7 mouse cellular contexts compared by ENCODE assay signal in genomic region chrX:158042255-158043056, GRCm38 (mm10). TPM values are rescaled to one million over a fixed set of nuclear protein-coding genes. Genes with fewer than 3 reads are reported as not detected.
DNase-seq lines count a peak whose midpoint lies in the region; ATAC-seq and TF ChIP-seq lines count a peak whose summit lies in the region.

No protein-coding gene starts in this region.

- H3K4me3 ChIP-seq in lung, embryonic 14.5 days (ENCODE audit: low read depth, low read length), result peak overlapping the region; percentile 55
- peak overlapping the region; percentile 52 for H3K4me3 ChIP-seq in forebrain, embryonic 11.5 days (ENCODE audit: low read depth, low read length)
- peak overlapping the region; percentile 50 for H3K4me3 ChIP-seq in kidney, embryonic 14.5 days (ENCODE audit: low read length)
- H3K4me3 ChIP-seq in midbrain, embryonic 11.5 days (ENCODE audit: low read depth, low read length), result peak overlapping the region; percentile 44

- H3K9me3 ChIP-seq in lung, embryonic 14.5 days (ENCODE audit: low read depth, low read length), result no peaks in the 10 kb centered on the region
- H3K9me3 ChIP-seq in forebrain, embryonic 11.5 days (ENCODE audit: control insufficient read depth, low read length), result no peaks in the 10 kb centered on the region
- H3K9me3 ChIP-seq in kidney, embryonic 14.5 days (ENCODE audit: control insufficient read depth, low read length), result no peaks in the 10 kb centered on the region
- H3K9me3 ChIP-seq in midbrain, embryonic 11.5 days (ENCODE audit: control insufficient read depth, low read length), result no peaks in the 10 kb centered on the region

- no peaks in the 10 kb centered on the region for H3K36me3 ChIP-seq in lung, embryonic 14.5 days (ENCODE audit: insufficient read depth)
- no peaks in the 10 kb centered on the region for H3K36me3 ChIP-seq in forebrain, embryonic 11.5 days (ENCODE audit: control insufficient read depth, insufficient read depth, low read length)
- no peaks in the 10 kb centered on the region for H3K36me3 ChIP-seq in kidney, embryonic 14.5 days (ENCODE audit: control insufficient read depth, insufficient read depth, low read length)
- H3K36me3 ChIP-seq in midbrain, embryonic 11.5 days (ENCODE audit: control insufficient read depth, insufficient read depth, low read length), result no peaks in the 10 kb centered on the region

- H3K27ac ChIP-seq in lung, embryonic 14.5 days (ENCODE audit: low read depth), result peak overlapping the region; percentile 50; the same call in 1 of the 2 replicates
- no peak overlapping the region for H3K27ac ChIP-seq in forebrain, embryonic 11.5 days (ENCODE audit: low read depth, low read length)
- no peak overlapping the region for H3K27ac ChIP-seq in kidney, embryonic 14.5 days (ENCODE audit: low read depth, low read length)
- peak overlapping the region; percentile 40 for H3K27ac ChIP-seq in midbrain, embryonic 11.5 days (ENCODE audit: low read depth, low read length)

- no peaks in the 10 kb centered on the region for H3K4me1 ChIP-seq in lung, embryonic 14.5 days (ENCODE audit: insufficient read depth)
- H3K4me1 ChIP-seq in forebrain, embryonic 11.5 days (replicated peaks; ENCODE audit: control insufficient read depth, insufficient read depth, low read length), result no peaks in the 10 kb centered on the region
- H3K4me1 ChIP-seq in kidney, embryonic 14.5 days (ENCODE audit: control insufficient read depth, insufficient read depth, low read length), result no peaks in the 10 kb centered on the region
- H3K4me1 ChIP-seq in midbrain, embryonic 11.5 days (ENCODE audit: control insufficient read depth, insufficient read depth, low read length), result no peaks in the 10 kb centered on the region

- whole genome bisulfite sequencing in lung, embryonic 14.5 days, result 16% methylated on average over 53 of the region's 62 CpGs
- 22% methylated on average over 46 of the region's 62 CpGs for WGBS in forebrain, embryonic 11.5 days
- WGBS in kidney, embryonic 14.5 days, result 38% methylated on average over 57 of the region's 62 CpGs
- 20% methylated on average over 62 of the region's 62 CpGs for WGBS in midbrain, embryonic 11.5 days

- no peak for TF ChIP-seq CTCF in lung, embryonic 14.5 days (IDR thresholded peaks at IDR 0.05; ENCODE audit: low read depth)

- peak overlapping the region; percentile 62 for H3K4me2 ChIP-seq in lung, embryonic 14.5 days
- H3K4me2 ChIP-seq in forebrain, embryonic 11.5 days (ENCODE audit: low read depth, low read length, severe bottlenecking), result peak overlapping the region; percentile 62
- H3K4me2 ChIP-seq in kidney, embryonic 14.5 days (replicated peaks; ENCODE audit: low read depth, low read length), result peak overlapping the region; percentile 59
- H3K4me2 ChIP-seq in midbrain, embryonic 11.5 days, result peak overlapping the region; percentile 52

- H3K9ac ChIP-seq in lung, embryonic 14.5 days, result peak overlapping the region; percentile 61
- H3K9ac ChIP-seq in forebrain, embryonic 11.5 days (ENCODE audit: low read length), result peak overlapping the region; percentile 68
- H3K9ac ChIP-seq in kidney, embryonic 14.5 days (ENCODE audit: low read depth, low read length), result peak overlapping the region; percentile 57
- H3K9ac ChIP-seq in midbrain, embryonic 11.5 days (ENCODE audit: low read length), result peak overlapping the region; percentile 72

- ATAC-seq in lung, embryonic 14.5 days (ENCODE audit: insufficient read depth), result peak; percentile 53
- ATAC-seq in forebrain, embryonic 11.5 days (replicated peaks; ENCODE audit: low FRiP score), result peak; percentile 64
- ATAC-seq in kidney, embryonic 14.5 days (ENCODE audit: low FRiP score, low TSS enrichment), result peak; percentile 70
- ATAC-seq in midbrain, embryonic 11.5 days (ENCODE audit: low FRiP score), result peak; percentile 68
- ATAC-seq in activated CD4-positive, CD25-positive, alpha-beta regulatory T cell, adult 4 months, result no peak

- peak; percentile 49 for DNase-seq in lung, embryonic 14.5 days
- no peak for DNase-seq in lung, postnatal 25 days (ENCODE audit: low spot score)
- peak; percentile 47 to 69 for DNase-seq in cerebellum, adult 18-20 months
- DNase-seq in forebrain, embryonic 11.5 days (ENCODE audit: low spot score), result peak; percentile 71
- peak; percentile 91 for DNase-seq in midbrain, embryonic 11.5 days (ENCODE audit: low spot score, missing footprints)

- H3K27me3 ChIP-seq in lung, embryonic 14.5 days (ENCODE audit: insufficient read depth, low read length), result no peaks in the 10 kb centered on the region
- peaks cover 4% of the 10 kb centered on the region for H3K27me3 ChIP-seq in forebrain, embryonic 11.5 days (ENCODE audit: control insufficient read depth, insufficient read depth, low read length)
- H3K27me3 ChIP-seq in kidney, embryonic 14.5 days (ENCODE audit: control insufficient read depth, insufficient read depth, low read length), result no peaks in the 10 kb centered on the region
- H3K27me3 ChIP-seq in midbrain, embryonic 11.5 days (ENCODE audit: control insufficient read depth, insufficient read depth, low read length), result peaks cover 3% of the 10 kb centered on the region; the same call in 1 of the 2 replicates

RNA-seq across cellular contexts. Expression of gene Cnksr2, which starts 0.6 kb away (rescaled TPM):
- 4.7 and 5.2 TPM in 2 replicates for polyA plus RNA-seq in lung, embryonic 14.5 days (2014; fragmentation: Nextera tagmentation; extraction: Ambion mirVana)
- 4.6 TPM in 2 replicates for polyA plus RNA-seq in forebrain, embryonic 11.5 days (2014; fragmentation: Nextera tagmentation; extraction: Ambion mirVana)
- polyA plus RNA-seq in kidney, embryonic 14.5 days (2014; fragmentation: Nextera tagmentation; extraction: Ambion mirVana), result 1.4 and 2.3 TPM in 2 replicates
- polyA plus RNA-seq in midbrain, embryonic 11.5 days (2014; fragmentation: Nextera tagmentation; extraction: Ambion mirVana), result 3.9 and 5.0 TPM in 2 replicates
- polyA plus RNA-seq in activated CD4-positive, CD25-positive, alpha-beta regulatory T cell, adult 4 months (2017; shearing (Covaris generic)), result not detected

Comparison
In these comparisons a context has a peak if more than half of its experiments do, and no peak if none do; other contexts are left out.
1. H3K27ac ChIP-seq: peak in lung, embryonic 14.5 days (single experiment) and midbrain, embryonic 11.5 days (single experiment); none in forebrain, embryonic 11.5 days (single experiment) and kidney, embryonic 14.5 days (single experiment).
2. Peak in every context shown above with its lines, with median percentiles within 50 percentile points of each other: H3K4me2 ChIP-seq, H3K4me3 ChIP-seq and H3K9ac ChIP-seq.